Mouse (Mus musculus) thymus, adult 2 months (tissue): Measurements from ENCODE around the gene Farsa.

ENCODE experiments used
- CTCF ChIP-seq: fragments of 200-500 bp; IDR thresholded peaks from 2 replicates; pipeline ENCODE4 v1.5.1; 2012; ENCODE audit warnings: mild to moderate bottlenecking, control low read depth, low read length, moderate library complexity, borderline replicate concordance; ENCODE audit not compliant: control insufficient read depth, poor library complexity, insufficient read depth; ENCODE audit errors: extremely low read depth
- POLR2A ChIP-seq: fragments of 200-500 bp; IDR thresholded peaks from 2 replicates; pipeline ENCODE4 v1.6.1; 2012; ENCODE audit warnings: mild to moderate bottlenecking, low read length, control low read depth, moderate library complexity; ENCODE audit not compliant: control insufficient read depth, poor library complexity, insufficient read depth; ENCODE audit errors: extremely low read depth

DNA sequence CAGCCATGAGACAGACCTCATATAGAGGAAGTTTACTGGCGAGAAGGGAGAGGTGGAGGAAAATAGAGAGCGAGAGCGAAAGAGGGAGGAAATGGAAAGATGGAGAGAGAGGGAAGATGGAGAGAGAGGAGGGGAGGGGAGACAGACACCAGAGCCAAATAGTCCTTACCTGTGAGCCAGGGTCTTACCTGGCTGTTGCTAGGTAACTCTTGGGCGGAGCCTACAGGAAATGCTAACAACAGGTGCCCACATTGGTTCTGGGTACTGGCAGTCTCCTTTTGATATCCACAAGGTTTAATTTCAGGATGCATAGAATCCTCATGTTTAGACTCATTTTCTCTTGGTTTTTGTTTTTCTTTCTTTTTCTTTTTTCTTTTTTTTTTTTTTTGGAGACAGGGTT lies 16.2 kb downstream of the Farsa start:
- TF ChIP-seq POLR2A (no peak), CTCF (no peak)
